Mouse (Mus musculus) hindbrain, postnatal 0 days (tissue): ENCODE results near the gene Med16. TPM values are rescaled to one million over a fixed set of nuclear protein-coding genes. Genes with fewer than 3 reads are reported as not detected.

Source experiments
- ATAC-seq: fragments of 200-750 bp; cut with Nextera tagmentation; 2 replicates; pipeline ENCODE4 v1.8.0; 2017; ENCODE audit warnings: mild to moderate bottlenecking, moderate TSS enrichment, moderate library complexity
- DNase-seq: peaks from one replicate; pipeline ENCODE4 v3.0.0-alpha.2; 2015; ENCODE audit warnings: low spot score
- H3K27ac ChIP-seq: fragments of 300-500 bp; sonication (generic); 2 replicates; pipeline ENCODE4 v1.5.1; 2014; ENCODE audit warnings: mild to moderate bottlenecking
- H3K27me3 ChIP-seq: fragments of 300-500 bp; sonication (generic); 2 replicates; pipeline ENCODE4 v1.6.1; 2014; ENCODE audit warnings: low read length, mixed read lengths; ENCODE audit not compliant: insufficient read depth
- H3K36me3 ChIP-seq: fragments of 300-500 bp; sonication (generic); 2 replicates; pipeline ENCODE4 v1.6.1; 2014; ENCODE audit warnings: low read length, mixed read lengths; ENCODE audit not compliant: insufficient read depth
- H3K4me1 ChIP-seq: fragments of 300-500 bp; sonication (generic); 2 replicates; pipeline ENCODE4 v1.6.1; 2014; ENCODE audit warnings: antibody characterized with exemption, low read length, mixed read lengths; ENCODE audit not compliant: insufficient read depth
- H3K4me2 ChIP-seq: fragments of 300-500 bp; sonication (generic); 2 replicates; pipeline ENCODE4 v1.6.1; 2014; ENCODE audit warnings: low read depth, mild to moderate bottlenecking, low read length, moderate library complexity, mixed read lengths
- H3K4me3 ChIP-seq: fragments of 300-500 bp; sonication (generic); 2 replicates; pipeline ENCODE4 v1.5.1; 2014; ENCODE audit warnings: low read length
- H3K9ac ChIP-seq: fragments of 300-500 bp; sonication (generic); replicated peaks from 2 replicates; pipeline ENCODE4 v1.6.1; 2014; ENCODE audit warnings: mild to moderate bottlenecking, low read length, moderate library complexity, mixed read lengths
- H3K9me3 ChIP-seq: fragments of 300-500 bp; sonication (generic); 2 replicates; pipeline ENCODE4 v1.6.1; 2016; ENCODE audit warnings: low read length, mixed read lengths
- CTCF ChIP-seq: IDR thresholded peaks from 2 replicates; pipeline ENCODE4 v1.5.1; 2016; ENCODE audit warnings: antibody characterized with exemption, control low read depth, low read depth
- WGBS: fragments of 180-500 bp; shearing (Covaris S2); extraction: QIAGEN DNeasy Blood & Tissue Kit; methylation state at CpG from one replicate; pipeline ENCODE4 v1.1.7; 2014; 5-methylcytosine and 5-hydroxymethylcytosine counted together
- polyA plus RNA-seq: library from polyadenylated mRNA; unstranded; fragments of >200 nt; fragmentation: Nextera tagmentation; extraction: Ambion mirVana; gene quantifications from 2 replicates; pipeline ENCODE4 v1.2.1, GENCODE M21; 2015
- total RNA-seq: library from RNA; depleted of rRNA; stranded (reverse); fragments of >200 nt; gene quantifications from 2 replicates; pipeline ENCODE4 v1.2.3, GENCODE M21; 2014

Med16 gene
- total and polyA plus RNA-seq, 2 experiments from 2014 or later: 48.4 to 82.2 TPM

DNA sequence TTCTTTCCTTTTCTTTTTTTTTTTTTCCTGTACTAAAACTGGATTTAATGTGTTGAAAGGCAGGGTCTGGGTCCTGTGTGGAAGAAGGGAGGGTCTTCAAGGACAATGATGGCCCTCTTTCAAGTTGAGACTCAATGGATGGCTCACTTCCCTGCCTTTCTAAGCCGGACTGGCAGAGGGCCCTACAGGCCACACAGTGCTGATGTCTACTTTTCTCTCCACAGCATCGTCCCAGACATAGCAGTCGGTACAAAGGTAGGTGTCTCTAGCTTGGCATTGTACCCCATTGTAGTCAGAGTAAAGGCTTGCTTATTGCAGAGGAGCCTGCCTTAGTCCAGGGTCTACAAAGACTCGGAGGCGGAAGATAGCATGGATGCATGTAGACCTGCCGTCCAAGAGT, 52.4 kb downstream of the Med16 start:
- DNase-seq (no peak), ATAC-seq (no peak)
- TF ChIP-seq CTCF: no peak
- H3K4me1 ChIP-seq: peaks cover 52% of the 10 kb centered on the region
- no peaks in the 10 kb centered on the region for H3K9me3 ChIP-seq
- H3K9ac ChIP-seq: peak overlapping the region; percentile 99
- H3K4me3 ChIP-seq: peak overlapping the region; percentile 96
- peak overlapping the region; percentile 98 for H3K4me2 ChIP-seq
- H3K36me3 ChIP-seq: peaks cover 22% of the 10 kb centered on the region
- WGBS: 28% methylated on average over 6 of the region's 6 CpGs
- peak overlapping the region; percentile 100; the same call in 1 of the 2 replicates for H3K27ac ChIP-seq
- H3K27me3 ChIP-seq: no peaks in the 10 kb centered on the region

DNA sequence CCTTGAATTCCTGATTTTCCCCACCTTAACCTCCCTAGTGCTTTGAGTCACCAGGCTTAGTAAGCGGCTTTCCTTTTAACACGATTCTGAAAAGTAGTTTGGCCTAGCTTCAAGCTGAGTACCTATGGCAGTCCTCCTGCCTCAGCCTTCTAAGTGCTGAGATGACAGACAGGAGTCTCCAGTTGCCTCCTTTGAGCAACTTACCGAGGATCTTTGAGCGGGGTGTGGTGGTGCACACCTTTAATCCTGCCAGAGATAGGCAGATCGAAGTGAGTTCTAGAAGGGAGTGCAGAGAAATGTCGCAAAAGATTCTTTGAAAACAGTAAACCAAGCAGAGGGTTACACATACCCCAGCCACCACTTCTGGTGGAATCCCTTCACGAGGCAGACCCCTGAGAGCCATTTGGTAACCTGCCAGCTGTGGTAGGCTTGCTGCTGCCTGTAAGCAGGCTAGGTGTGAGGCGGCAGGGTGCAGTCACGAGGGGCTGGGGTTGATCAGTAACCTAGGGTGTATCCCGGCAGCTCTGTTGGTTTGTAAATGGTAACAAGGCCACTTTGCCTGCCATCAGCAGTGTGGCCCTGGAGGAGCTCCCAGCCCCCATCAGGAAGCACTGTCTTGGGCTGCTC, 53.1 kb downstream of the Med16 start:
- peak overlapping the region; percentile 96 for H3K4me3 ChIP-seq
- DNase-seq (peak; percentile 44), ATAC-seq (no peak)
- peaks cover 16% of the 10 kb centered on the region for H3K36me3 ChIP-seq
- H3K9me3 ChIP-seq: no peaks in the 10 kb centered on the region
- H3K9ac ChIP-seq: peak overlapping the region; percentile 99
- 3% methylated on average over 10 of the region's 10 CpGs for WGBS
- H3K4me1 ChIP-seq: peaks cover 52% of the 10 kb centered on the region
- no peaks in the 10 kb centered on the region for H3K27me3 ChIP-seq
- H3K4me2 ChIP-seq: peak overlapping the region; percentile 98
- TF ChIP-seq CTCF: no peak
- peak overlapping the region; percentile 100 for H3K27ac ChIP-seq

DNA sequence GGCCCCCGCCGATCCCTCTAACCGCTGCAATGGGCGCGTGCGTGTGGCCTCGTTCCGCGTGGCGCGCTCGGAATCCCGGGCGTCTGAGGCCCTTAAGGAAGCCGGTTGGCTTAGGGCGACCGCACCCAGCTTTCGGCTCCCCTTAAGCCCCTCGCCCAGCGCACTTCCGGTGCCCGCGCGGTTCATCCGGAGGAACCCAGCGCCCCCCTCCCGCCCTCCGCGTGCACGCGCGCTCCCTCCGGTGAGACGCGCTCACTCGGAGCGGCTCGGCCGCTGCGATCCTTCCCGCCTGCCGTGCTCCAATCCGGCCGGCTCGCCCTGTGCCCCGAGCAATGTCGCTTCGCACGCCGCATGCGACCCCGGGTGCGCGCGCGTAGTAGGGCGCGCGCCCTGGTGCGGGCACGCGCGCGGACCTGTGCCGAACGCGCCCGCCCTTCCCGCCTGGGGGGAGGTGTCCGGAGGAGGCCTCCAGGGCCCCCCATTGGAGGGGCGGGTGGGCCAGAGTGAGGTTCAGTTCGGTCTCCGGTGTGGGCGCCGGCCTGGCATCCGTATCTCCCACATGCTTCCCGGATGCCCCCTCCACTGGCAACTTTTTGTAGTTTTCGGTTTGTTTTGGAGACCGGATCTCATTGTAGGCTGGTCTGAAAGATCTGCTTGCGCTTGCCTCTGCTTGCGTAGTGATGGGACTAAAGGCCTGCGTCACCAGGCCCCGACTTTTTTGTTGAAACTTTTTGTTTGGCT, 53.8 kb downstream of the Med16 start:
- H3K4me3 ChIP-seq: peak overlapping the region; percentile 96
- H3K9me3 ChIP-seq: no peaks in the 10 kb centered on the region
- peaks cover 9% of the 10 kb centered on the region for H3K36me3 ChIP-seq
- H3K4me1 ChIP-seq: peaks cover 52% of the 10 kb centered on the region
- peak overlapping the region; percentile 100 for H3K27ac ChIP-seq
- no peaks in the 10 kb centered on the region for H3K27me3 ChIP-seq
- peak overlapping the region; percentile 98 for H3K4me2 ChIP-seq
- peak; percentile 19 for ATAC-seq
- DNase-seq: peak; percentile 84
- peak overlapping the region; percentile 99 for H3K9ac ChIP-seq
- TF ChIP-seq CTCF: no peak
- under 1% methylated on average over 72 of the region's 83 CpGs for WGBS

DNA sequence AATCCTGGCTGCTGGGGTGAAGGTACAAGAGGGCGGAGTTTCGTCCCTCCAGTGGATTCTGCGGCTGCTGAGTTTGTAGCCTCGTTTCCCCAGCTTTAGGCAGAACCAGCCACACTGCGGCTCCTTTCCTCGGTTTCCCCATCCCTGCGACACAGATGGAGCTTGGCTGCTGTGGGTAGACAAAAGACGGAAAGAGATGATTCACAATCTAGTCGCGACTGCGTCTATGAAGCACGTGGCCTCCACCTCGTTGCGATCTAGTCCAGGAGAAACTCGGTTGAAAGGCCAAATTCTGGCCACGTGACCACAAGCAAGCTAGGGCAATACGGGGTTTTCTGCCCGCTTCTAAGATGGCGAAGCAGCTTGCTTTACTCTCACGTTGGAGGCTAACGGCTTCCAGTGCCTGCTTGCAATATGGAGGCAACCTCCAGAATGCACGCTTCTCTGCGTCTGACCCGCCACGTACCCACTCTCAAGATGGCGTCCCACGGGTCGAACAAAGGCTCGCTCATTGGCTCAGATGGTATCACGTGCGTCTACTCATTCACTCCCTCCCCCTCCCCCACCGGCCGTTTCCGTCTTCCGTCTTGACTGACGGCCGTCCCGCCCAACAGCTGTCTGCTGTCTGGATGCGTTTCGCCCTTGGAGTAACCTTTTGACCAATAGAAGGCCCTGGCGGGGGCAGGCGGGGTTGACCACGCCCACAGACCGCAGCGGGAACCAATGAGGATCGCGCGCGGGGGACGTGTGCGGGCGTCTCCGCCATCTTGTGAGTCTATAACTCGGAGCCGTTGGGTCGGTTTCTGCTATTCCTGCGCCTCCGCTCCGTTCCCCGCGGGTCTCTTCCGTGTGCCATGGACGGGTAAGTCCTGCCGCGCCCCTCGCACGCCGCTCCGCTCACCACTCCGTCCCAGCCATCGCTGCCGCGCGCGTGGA, 54.6 kb downstream of the Med16 start, which contains the start of gene Ptbp1:
Gene Ptbp1, plus strand, starts transcription at position 568 of the 936 bp plus-strand sequence.
- Histone ChIP-seq H3K4me1 (peaks cover 52% of the 10 kb centered on the region), H3K27ac (peak within 1 kb of the TSS; percentile 100), H3K36me3 (peaks cover 1% of the 10 kb centered on the region; the same call in 1 of the 2 replicates), H3K4me3 (peak within 1 kb of the TSS; percentile 96), H3K4me2 (peak within 1 kb of the TSS; percentile 98), H3K9me3 (no peaks in the 10 kb centered on the region), H3K27me3 (no peaks in the 10 kb centered on the region), H3K9ac (peak within 1 kb of the TSS; percentile 99)
- no peak for TF ChIP-seq CTCF
- under 1% methylated on average over 75 of the region's 75 CpGs for WGBS
- ATAC-seq (peak; percentile 94), DNase-seq (peak; percentile 100)

DNA sequence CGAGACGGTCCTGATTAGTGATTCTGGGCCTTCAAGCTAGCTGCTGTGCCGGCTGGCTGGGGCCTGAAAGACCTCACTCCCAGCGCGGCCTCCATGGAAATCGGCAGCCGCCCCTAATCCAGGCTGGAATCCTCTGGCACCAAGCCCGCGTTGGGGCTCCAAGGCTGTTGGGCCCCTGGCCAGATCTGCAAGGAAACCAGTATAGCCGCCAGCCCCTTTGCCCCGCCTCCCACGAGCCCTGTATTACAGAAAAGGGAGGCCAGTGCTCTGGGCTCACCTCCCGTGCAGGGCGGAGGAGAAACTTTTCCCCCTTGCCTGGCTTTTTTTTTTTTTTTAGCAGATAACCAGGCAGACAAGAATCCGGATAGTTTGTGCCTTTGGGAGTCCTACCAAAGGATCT, 55.3 kb downstream of the Med16 start:
- peak; percentile 36 for ATAC-seq
- H3K4me2 ChIP-seq: peak overlapping the region; percentile 71
- peak overlapping the region; percentile 100 for H3K27ac ChIP-seq
- peak; percentile 97 for DNase-seq
- no peaks in the 10 kb centered on the region for H3K36me3 ChIP-seq
- H3K9ac ChIP-seq: peak overlapping the region; percentile 65
- peak overlapping the region; percentile 96 for H3K4me3 ChIP-seq
- 0% methylated on average over 15 of the region's 15 CpGs for WGBS
- H3K4me1 ChIP-seq: peaks cover 47% of the 10 kb centered on the region
- TF ChIP-seq CTCF: no peak
- H3K9me3 ChIP-seq: no peaks in the 10 kb centered on the region
- H3K27me3 ChIP-seq: no peaks in the 10 kb centered on the region

DNA sequence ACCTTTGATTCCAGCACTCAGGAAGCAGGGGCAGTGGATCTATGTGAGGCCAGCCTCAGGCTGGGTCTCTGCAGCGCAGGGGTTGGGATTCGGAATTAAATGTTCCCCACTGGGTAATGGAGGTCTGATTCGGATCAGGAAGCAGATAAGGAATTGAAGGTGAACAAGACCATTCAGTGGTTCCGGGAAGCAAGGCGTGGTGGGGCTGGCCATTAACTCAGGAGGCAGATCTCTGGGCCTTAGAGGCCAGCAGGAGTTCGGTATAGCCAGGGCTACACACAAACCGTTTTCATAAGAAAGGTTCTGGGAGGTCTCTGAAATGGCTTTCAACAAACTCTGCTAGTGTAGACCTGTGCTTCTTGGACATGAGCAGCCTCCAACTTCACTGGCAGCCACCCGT, 55.9 kb downstream of the Med16 start:
- WGBS: 16% methylated on average over 8 of the region's 8 CpGs
- Histone ChIP-seq H3K4me2 (peak overlapping the region; percentile 71), H3K9me3 (no peaks in the 10 kb centered on the region), H3K36me3 (no peaks in the 10 kb centered on the region), H3K27ac (peak overlapping the region; percentile 100), H3K27me3 (no peaks in the 10 kb centered on the region), H3K4me3 (peak overlapping the region; percentile 96), H3K9ac (peak overlapping the region; percentile 65), H3K4me1 (peaks cover 42% of the 10 kb centered on the region)
- DNase-seq (no peak), ATAC-seq (no peak)
- no peak for TF ChIP-seq CTCF
